Mouse (Mus musculus) embryonic fibroblast, embryonic 13.5 days (primary cell): ENCODE results near the gene Tigd3. TPM values are rescaled to one million over a fixed set of nuclear protein-coding genes. Genes with fewer than 3 reads are reported as not detected.

Experiments used
- H3K27ac ChIP-seq: 2 replicates; pipeline ENCODE4 v1.5.1; 2012; ENCODE audit warnings: low read length, control low read depth, inconsistent platforms; ENCODE audit not compliant: insufficient read depth
- H3K4me1 ChIP-seq: 2 replicates; pipeline ENCODE4 v1.6.1; 2011; ENCODE audit warnings: low read length; ENCODE audit not compliant: control insufficient read depth, insufficient read depth
- H3K4me3 ChIP-seq: 2 replicates; pipeline ENCODE4 v1.5.1; 2011; ENCODE audit warnings: mild to moderate bottlenecking, control low read depth, low read length; ENCODE audit not compliant: insufficient read depth
- CTCF ChIP-seq: IDR thresholded peaks from 2 replicates; pipeline ENCODE4 v1.5.1; 2011; ENCODE audit warnings: mild to moderate bottlenecking, control low read depth, low read length, moderate library complexity, borderline replicate concordance; ENCODE audit not compliant: insufficient read depth
- POLR2A ChIP-seq: IDR thresholded peaks from 2 replicates; pipeline ENCODE4 v1.6.1; 2011; ENCODE audit warnings: low read depth, mild to moderate bottlenecking, control low read depth, low read length, moderate library complexity
- polyA plus RNA-seq: library from polyadenylated mRNA; stranded (reverse); fragments of >200 nt; gene quantifications from 2 replicates; pipeline ENCODE4 v1.2.4, GENCODE M21; 2011; ENCODE audit warnings: low read depth; ENCODE audit not compliant: missing spikeins, insufficient read length

Gene Tigd3
- polyA plus RNA-seq, 1 experiment, result 1.5 TPM

DNA sequence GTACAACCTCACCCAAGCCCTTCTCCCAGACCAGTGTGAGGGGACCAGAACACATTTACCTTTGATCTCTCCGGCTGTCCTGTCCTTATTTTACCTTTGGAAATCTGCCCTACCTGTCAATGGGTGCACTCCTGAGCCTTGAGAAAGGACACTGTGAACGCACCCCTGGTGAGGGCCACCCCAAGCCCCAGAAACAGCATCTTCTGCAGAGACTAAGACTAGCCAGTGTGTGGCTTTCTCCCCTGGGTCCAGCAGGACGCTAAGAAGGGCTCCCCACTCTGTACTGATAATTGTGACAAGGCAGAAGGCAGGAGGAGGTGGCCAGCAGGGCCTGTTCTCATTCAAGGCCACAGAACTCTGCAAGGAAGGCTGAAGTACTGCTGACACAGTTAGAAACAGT, 15.0 kb downstream of the Tigd3 start:
- Histone ChIP-seq H3K4me3 (no peak overlapping the region), H3K4me1 (no peaks in the 10 kb centered on the region; the same call in 1 of the 2 replicates), H3K27ac (no peak overlapping the region)
- TF ChIP-seq CTCF (no peak), POLR2A (no peak)

DNA sequence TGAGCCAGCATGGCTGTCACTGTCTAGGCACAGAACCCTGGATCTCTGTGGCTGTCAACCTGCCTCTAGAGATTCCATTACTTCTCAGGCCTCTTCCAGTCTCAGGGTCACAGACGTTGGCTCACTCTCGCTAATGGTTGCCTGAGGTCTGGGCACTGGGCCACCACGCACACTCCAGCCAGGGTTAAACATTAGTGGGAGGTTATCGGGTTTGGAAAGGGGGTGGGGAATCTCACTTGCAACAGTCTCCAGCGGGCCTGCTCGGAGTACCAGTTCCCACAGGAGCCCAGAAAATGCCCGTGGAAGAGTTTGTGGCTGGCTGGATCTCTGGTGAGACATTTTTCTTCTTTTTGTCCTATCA, 15.6 kb downstream of the Tigd3 start:
- no peaks in the 10 kb centered on the region; the same call in none of the 2 replicates for H3K4me1 ChIP-seq
- TF ChIP-seq POLR2A (no peak), CTCF (no peak)
- no peak overlapping the region for H3K4me3 ChIP-seq
- H3K27ac ChIP-seq, result no peak overlapping the region

DNA sequence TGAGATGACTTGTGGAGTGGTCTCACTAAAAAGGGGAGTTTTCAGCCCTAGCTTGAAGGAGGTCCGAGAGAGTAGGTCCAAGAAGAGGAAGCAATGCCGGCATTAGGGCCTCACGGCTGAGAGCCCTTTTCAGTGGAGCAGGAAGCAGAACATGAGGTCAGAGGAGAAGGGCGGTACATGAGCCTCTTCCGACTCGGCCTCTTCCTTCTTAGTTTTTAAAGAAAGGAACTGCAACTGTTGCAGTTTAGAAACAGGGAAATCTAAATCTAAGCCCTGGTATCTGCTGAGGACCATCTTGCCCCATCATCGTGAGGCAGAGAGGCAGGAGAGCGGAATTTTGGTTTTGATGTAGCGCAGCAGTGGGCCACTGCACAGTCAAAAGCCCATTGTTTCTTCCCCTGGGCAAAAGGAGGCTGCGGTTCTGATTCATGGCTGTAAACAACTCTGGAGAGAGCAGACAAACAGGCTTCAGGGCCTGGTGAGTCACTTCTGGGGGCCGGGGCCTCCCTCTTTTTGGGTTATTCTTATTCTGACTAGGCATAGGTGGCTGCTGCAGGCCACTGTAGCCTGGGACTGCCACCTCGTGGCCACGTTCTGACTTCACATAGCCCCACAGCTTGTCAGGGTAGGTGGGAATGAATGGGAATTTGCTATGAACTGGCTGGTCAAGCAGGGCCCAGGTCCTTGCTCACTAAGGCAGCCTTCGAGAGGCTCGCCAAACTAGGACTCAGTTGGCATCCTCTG, 16.2 kb downstream of the Tigd3 start, which contains the start of gene Slc25a45:
Gene Slc25a45, plus strand, starts transcription at position 191 of the 744 bp plus-strand sequence.
- Histone ChIP-seq H3K4me1 (peaks cover 2% of the 10 kb centered on the region), H3K4me3 (no peak within 1 kb of the TSS), H3K27ac (peak within 1 kb of the TSS; percentile 74)
- TF ChIP-seq POLR2A (no peak), CTCF (peak; percentile 95)

DNA sequence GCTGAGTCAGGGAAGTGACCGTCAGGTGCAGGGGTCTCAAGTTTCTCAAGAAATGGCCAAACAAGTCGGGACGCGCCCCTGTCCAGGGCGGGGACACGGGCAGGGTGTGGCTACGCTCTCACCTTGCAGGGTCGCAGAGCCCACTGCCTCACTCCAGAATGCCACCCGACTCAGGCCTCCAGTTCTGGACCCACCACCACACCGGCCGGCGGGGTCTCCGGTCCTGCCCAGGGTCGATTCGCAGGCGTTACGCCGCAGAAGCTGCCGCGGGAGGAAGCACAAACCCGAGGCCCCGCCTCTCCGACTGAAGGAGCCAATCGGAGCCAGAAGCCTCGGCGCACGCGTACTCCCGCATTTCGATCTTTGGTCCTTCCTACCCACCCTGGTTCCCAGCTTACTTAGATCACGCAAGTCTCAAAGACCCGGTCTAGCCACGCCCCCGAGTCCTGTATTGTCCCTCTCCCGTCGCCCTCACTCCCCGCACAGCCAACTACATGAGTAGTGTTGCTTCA, 18.9 kb downstream of the Tigd3 start, which contains the start of gene Frmd8:
Gene Frmd8, minus strand, starts transcription at position 306 of the 512 bp plus-strand sequence.
- Histone ChIP-seq H3K4me1 (peaks cover 12% of the 10 kb centered on the region), H3K4me3 (peak within 1 kb of the TSS; percentile 90), H3K27ac (peak within 1 kb of the TSS; percentile 39)
- TF ChIP-seq POLR2A, result peak; percentile 69
- TF ChIP-seq CTCF, result no peak

DNA sequence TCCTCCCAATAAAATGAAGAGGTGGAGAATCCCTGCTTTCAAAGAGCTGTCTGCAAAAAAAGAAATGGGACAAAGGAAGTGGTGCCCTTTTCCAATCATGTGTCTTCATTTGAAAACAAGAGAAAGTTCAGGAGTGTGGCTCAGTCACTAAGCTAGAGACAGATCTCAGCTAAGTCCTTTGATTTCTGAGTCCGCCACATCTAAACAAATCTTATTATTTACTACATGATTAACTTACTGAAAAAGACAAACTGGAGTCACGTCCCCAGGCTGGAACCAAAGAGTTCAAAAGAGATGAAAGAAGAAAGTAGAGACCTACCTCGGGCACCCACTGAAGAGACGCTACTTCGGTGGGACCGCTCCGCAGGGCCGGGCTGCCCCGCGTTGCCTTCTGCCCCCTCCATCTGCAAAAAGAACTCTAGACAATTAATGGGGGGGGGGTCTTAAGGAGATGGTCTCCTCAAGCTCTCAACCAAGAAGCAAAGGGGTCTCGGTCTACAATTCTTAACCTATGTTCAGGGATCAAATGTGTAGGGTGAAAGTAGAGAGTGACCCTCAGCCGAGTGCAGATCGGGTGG, 19.5 kb downstream of the Tigd3 start:
- TF ChIP-seq POLR2A, result no peak
- TF ChIP-seq CTCF, result no peak
- Histone ChIP-seq H3K4me3 (peak overlapping the region; percentile 90), H3K4me1 (peaks cover 12% of the 10 kb centered on the region), H3K27ac (peak overlapping the region; percentile 39)

DNA sequence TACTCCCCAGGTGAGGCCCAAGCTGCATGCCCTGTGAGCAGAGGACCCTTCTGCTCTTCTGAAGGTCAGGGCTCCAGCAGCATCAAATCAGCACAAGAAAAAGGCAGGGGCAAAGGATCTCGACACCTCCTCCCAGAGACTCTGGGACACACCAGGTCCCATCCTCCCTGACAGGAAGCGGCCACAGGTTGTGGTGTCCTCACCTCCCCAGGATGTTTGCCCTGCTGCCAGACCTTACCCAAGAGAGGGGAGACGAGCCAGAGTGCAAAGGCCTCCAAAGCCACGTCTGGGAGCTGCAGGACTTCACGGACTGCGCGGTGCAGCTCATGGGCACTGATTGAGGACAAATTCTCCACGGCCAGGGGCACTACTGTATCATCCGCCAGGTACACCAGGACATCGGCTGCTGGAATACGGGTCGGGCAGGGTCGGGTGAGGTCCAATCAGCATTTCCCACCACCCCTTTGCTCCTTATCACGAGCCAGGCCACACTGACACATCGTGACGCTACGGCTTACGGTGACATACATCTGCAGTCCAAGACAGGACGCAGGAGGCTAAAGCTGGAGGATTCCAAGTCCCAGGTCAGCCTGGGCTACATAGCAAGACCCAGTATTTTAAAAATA, 20.9 kb downstream of the Tigd3 start:
- TF ChIP-seq POLR2A, result no peak
- TF ChIP-seq CTCF, result no peak

DNA sequence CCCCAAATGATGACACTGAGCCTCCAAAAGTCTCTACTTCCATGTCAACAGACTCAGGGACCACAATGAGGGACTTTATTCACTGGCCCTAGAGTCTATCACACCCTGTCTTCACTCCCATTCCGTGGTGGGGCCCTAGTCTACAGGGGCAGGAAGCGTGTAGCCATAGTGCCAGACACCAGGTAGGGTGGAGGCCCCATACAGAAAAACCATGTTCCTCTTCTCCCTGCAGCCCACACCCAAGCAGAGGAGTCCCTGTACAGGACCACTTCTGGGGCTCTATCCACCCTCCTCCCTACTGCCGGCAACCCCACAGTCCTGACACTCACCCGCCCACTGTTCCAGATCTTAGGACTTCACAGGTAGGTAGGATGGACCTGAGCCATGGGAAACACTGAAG, 21.4 kb downstream of the Tigd3 start:
- no peak for TF ChIP-seq CTCF
- H3K27ac ChIP-seq, result no peak overlapping the region
- H3K4me1 ChIP-seq, result peaks cover 12% of the 10 kb centered on the region
- H3K4me3 ChIP-seq, result no peak overlapping the region

More for the DNA sequence above, 20.9 kb downstream of the Tigd3 start:
- Histone ChIP-seq H3K27ac (no peak overlapping the region), H3K4me1 (peaks cover 12% of the 10 kb centered on the region), H3K4me3 (no peak overlapping the region)

DNA sequence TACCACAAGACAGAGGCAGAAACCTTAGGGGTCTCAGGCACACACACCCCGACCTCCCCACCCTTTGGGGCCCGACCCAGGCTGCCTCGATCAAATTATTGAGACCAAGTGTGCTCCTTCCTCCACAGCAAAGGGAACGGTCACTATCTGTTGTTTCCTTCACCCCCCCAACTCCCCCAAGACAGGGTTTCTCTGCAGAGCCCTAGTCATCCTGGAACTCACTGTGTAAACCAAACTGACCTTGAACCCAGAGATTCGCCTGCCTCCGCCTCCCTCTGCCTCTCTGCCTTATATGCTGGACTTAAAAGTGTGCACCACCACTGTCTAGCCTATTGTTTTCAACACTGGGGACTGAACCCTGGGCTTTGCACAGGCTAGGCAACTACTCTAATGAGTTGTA, 22.3 kb downstream of the Tigd3 start:
- H3K27ac ChIP-seq, result peak overlapping the region; percentile 39
- H3K4me1 ChIP-seq, result peaks cover 12% of the 10 kb centered on the region
- H3K4me3 ChIP-seq, result no peak overlapping the region
- TF ChIP-seq POLR2A, result no peak
- no peak for TF ChIP-seq CTCF

DNA sequence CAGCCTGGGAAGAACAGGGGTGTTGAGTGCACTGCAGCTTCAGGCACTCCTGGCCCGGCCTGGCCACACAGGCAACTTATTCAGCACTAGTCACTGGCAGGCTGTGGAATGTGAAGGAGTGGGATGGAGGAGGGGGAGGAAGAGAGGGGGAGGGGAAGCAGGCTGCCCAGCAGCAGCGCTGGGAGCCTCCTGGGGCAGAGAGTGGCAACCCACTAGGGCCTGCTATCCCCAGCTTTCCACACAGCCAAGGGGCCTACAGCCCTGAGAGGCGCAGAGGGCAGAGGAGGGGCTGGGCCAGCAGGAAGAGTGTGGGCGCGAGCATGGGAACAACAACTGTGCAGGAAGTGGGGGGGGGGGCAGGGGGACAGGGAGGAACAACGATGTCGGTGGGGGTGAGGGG, 22.7 kb downstream of the Tigd3 start:
- peak overlapping the region; percentile 60 for H3K27ac ChIP-seq
- peaks cover 12% of the 10 kb centered on the region for H3K4me1 ChIP-seq
- no peak overlapping the region for H3K4me3 ChIP-seq
- no peak for TF ChIP-seq CTCF
- TF ChIP-seq POLR2A, result peak; percentile 48
